Mouse (Mus musculus) brain, embryonic 14.5 days (tissue): ENCODE measurements at regions not wholly inside any gene's neighbourhood (a gene's known extent, or its start where the extent isn't known, plus 50 kb on each side); places are given as distances from the start of the nearest gene placed in this dataset.

Experiments
- CTCF ChIP-seq: fragments of 200-500 bp; IDR thresholded peaks from 2 replicates; pipeline ENCODE4 v1.5.1; 2012; ENCODE audit warnings: inconsistent platforms, mild to moderate bottlenecking, moderate library complexity, borderline replicate concordance; ENCODE audit not compliant: insufficient read depth, insufficient read length; ENCODE audit errors: extremely low read depth
- POLR2A ChIP-seq: fragments of 200-500 bp; IDR thresholded peaks from 2 replicates; pipeline ENCODE4 v1.6.1; 2012; ENCODE audit warnings: mild to moderate bottlenecking, inconsistent platforms, borderline replicate concordance; ENCODE audit not compliant: poor library complexity, insufficient read depth, insufficient read length, severe bottlenecking; ENCODE audit errors: extremely low read depth

- TF ChIP-seq CTCF (no peak), POLR2A (no peak)
Measured at GRCm38 (mm10) chr4:46275773-46276172, 67.6 kb upstream of the Foxe1 start.
